In the genomic region with DNA sequence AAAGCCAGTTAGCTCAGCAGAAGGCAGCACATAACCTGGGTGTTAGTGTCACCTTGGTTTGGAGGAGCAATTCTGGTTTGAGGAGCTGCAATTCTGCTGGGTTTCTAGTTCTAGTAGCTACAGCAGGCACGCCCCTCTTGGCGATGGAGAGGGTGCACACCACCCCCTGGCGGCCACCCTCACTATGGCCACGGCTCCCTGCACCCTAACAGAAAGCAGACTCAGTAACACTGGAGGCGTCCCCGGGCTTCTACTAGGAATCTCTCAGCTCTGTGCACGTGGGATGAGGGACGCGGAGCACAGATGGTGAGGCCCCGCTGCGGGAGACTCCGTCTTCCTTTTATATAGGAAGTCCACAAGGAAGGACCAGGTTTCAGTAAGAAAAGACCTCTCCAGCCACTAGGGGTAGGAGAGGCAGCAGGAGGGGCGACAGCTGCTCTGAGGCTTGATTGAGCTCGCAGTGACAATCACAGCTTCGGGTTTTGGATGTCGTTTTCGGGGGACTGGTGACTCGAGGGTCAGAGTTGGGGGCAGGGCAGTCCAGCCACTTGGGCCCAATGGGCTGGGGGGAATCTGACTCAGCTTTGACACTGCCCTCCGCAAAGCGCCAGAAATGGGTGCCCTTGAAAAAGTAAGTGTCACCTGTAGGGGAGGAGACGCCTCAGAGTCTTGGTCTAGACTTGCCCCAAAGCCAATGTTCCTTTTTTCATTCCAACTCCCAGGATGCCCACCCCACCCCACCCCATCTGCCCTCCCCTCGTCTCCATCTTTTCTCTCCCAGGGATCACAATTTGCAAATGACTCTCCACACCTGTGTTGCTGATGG, we compare ENCODE assay signal across 8 mouse cellular contexts. TPM values are rescaled to one million over a fixed set of nuclear protein-coding genes. Genes with fewer than 3 reads are reported as not detected.
A peak's percentile ranks its signal among the peaks of the same experiment; 100 is the strongest.
DNase-seq lines count a peak whose midpoint lies in the region; ATAC-seq lines count a peak whose summit lies in the region.

No protein-coding gene starts in this region.

- peak overlapping the region; percentile 32 for H3K4me2 ChIP-seq in embryonic facial prominence, embryonic 11.5 days (ENCODE audit: low read depth, low read length)
- peak overlapping the region; percentile 33 for H3K4me2 ChIP-seq in limb, embryonic 11.5 days (ENCODE audit: low read depth, severe bottlenecking)
- H3K4me2 ChIP-seq in midbrain, embryonic 14.5 days (ENCODE audit: low read length): peak overlapping the region; percentile 39

- H3K27ac ChIP-seq in embryonic facial prominence, embryonic 11.5 days (replicated peaks; ENCODE audit: low read depth, low read length): no peak overlapping the region
- H3K27ac ChIP-seq in limb, embryonic 11.5 days (replicated peaks; ENCODE audit: low read depth, low read length): no peak overlapping the region
- no peak overlapping the region for H3K27ac ChIP-seq in midbrain, embryonic 14.5 days (replicated peaks; ENCODE audit: low read depth, low read length)

- H3K4me1 ChIP-seq in embryonic facial prominence, embryonic 11.5 days (ENCODE audit: control insufficient read depth, insufficient read depth, low read length): no peaks in the 10 kb centered on the region
- no peaks in the 10 kb centered on the region; the same call in 1 of the 2 replicates for H3K4me1 ChIP-seq in limb, embryonic 11.5 days (ENCODE audit: control insufficient read depth, insufficient read depth, low read length)
- H3K4me1 ChIP-seq in midbrain, embryonic 14.5 days (ENCODE audit: control insufficient read depth, insufficient read depth, low read length): no peaks in the 10 kb centered on the region

- H3K9me3 ChIP-seq in embryonic facial prominence, embryonic 11.5 days (replicated peaks; ENCODE audit: control insufficient read depth, low read length): no peaks in the 10 kb centered on the region
- no peaks in the 10 kb centered on the region for H3K9me3 ChIP-seq in limb, embryonic 11.5 days (ENCODE audit: control insufficient read depth, low read length)
- no peaks in the 10 kb centered on the region for H3K9me3 ChIP-seq in midbrain, embryonic 14.5 days (ENCODE audit: control insufficient read depth, low read length)

- no peak overlapping the region for H3K4me3 ChIP-seq in embryonic facial prominence, embryonic 11.5 days (ENCODE audit: low read depth, low read length)
- H3K4me3 ChIP-seq in limb, embryonic 11.5 days (ENCODE audit: low read depth, low read length): no peak overlapping the region
- no peak overlapping the region for H3K4me3 ChIP-seq in midbrain, embryonic 14.5 days (replicated peaks; ENCODE audit: low read depth, low read length)

- peak overlapping the region; percentile 39 for H3K9ac ChIP-seq in embryonic facial prominence, embryonic 11.5 days (replicated peaks; ENCODE audit: low read length)
- H3K9ac ChIP-seq in limb, embryonic 11.5 days (ENCODE audit: low read length): no peak overlapping the region
- H3K9ac ChIP-seq in midbrain, embryonic 14.5 days (replicated peaks; ENCODE audit: low read length): 0 out of 2 replicates have a peak overlapping the region, but pooled peaks have one; percentile 14

- peak; percentile 58 to 74 for DNase-seq in urinary bladder, adult 18-20 months (ENCODE audit: low spot score in 2 of 2)
- DNase-seq in urinary bladder, postnatal 10 days (ENCODE audit: low spot score): no peak
- peak; percentile 80 for DNase-seq in embryonic facial prominence, embryonic 11.5 days (ENCODE audit: low spot score)
- peak; percentile 71 to 88 for DNase-seq in heart, adult 18-20 months
- DNase-seq in kidney, adult 18-20 months: peak; percentile 76
- DNase-seq in limb, embryonic 11.5 days (ENCODE audit: low spot score): peak; percentile 86
- peak; percentile 70 for DNase-seq in midbrain, embryonic 14.5 days
- DNase-seq in spleen, adult 12 weeks (ENCODE audit: low spot score): peak; percentile 59

- 13% methylated on average over 22 of the region's 22 CpGs for WGBS in embryonic facial prominence, embryonic 11.5 days
- WGBS in limb, embryonic 11.5 days: 17% methylated on average over 22 of the region's 22 CpGs
- 19% methylated on average over 22 of the region's 22 CpGs for WGBS in midbrain, embryonic 14.5 days

- H3K27me3 ChIP-seq in embryonic facial prominence, embryonic 11.5 days (ENCODE audit: control insufficient read depth, insufficient read depth, low read length): no peaks in the 10 kb centered on the region
- H3K27me3 ChIP-seq in limb, embryonic 11.5 days (ENCODE audit: control insufficient read depth, insufficient read depth, low read length): no peaks in the 10 kb centered on the region
- no peaks in the 10 kb centered on the region for H3K27me3 ChIP-seq in midbrain, embryonic 14.5 days (ENCODE audit: control insufficient read depth, insufficient read depth, low read length)

- H3K36me3 ChIP-seq in embryonic facial prominence, embryonic 11.5 days (replicated peaks; ENCODE audit: control insufficient read depth, insufficient read depth, low read depth, low read length): no peaks in the 10 kb centered on the region
- no peaks in the 10 kb centered on the region for H3K36me3 ChIP-seq in limb, embryonic 11.5 days (ENCODE audit: control insufficient read depth, insufficient read depth, low read length)
- no peaks in the 10 kb centered on the region for H3K36me3 ChIP-seq in midbrain, embryonic 14.5 days (ENCODE audit: control insufficient read depth, insufficient read depth, low read length)

- ATAC-seq in embryonic facial prominence, embryonic 11.5 days (replicated peaks; ENCODE audit: insufficient number of reproducible peaks, low FRiP score, low TSS enrichment, low read depth): peak; percentile 80
- peak; percentile 83 for ATAC-seq in limb, embryonic 11.5 days (ENCODE audit: insufficient number of reproducible peaks, low FRiP score, low TSS enrichment, low read depth)
- peak; percentile 55; the same call in 1 of the 2 replicates for ATAC-seq in midbrain, embryonic 14.5 days (ENCODE audit: low FRiP score, low TSS enrichment)

RNA-seq across cellular contexts. Expression of a gene that starts 14.7 kb away (rescaled TPM):
- 0.17 and 0.46 TPM in 2 replicates for polyA plus RNA-seq in embryonic facial prominence, embryonic 11.5 days (2014; fragmentation: Nextera tagmentation; extraction: Ambion mirVana)
- under 1 TPM in 1 of 2 experiments, not detected in 1; 0.13 TPM for total RNA-seq in heart, adult 18-20 months (2021)
- 0.45 and 0.63 TPM in 2 replicates for polyA plus RNA-seq in limb, embryonic 11.5 days (2014; fragmentation: Nextera tagmentation; extraction: Ambion mirVana)
- 0.38 and 1.1 TPM in 2 replicates for polyA plus RNA-seq in midbrain, embryonic 14.5 days (2014; fragmentation: Nextera tagmentation; extraction: Ambion mirVana)

RNA-seq across cellular contexts. Expression of a gene that starts 29.8 kb away (rescaled TPM):
- 0.28 and 0.59 TPM in 2 replicates for polyA plus RNA-seq in embryonic facial prominence, embryonic 11.5 days (2014; fragmentation: Nextera tagmentation; extraction: Ambion mirVana)
- not detected for total RNA-seq in heart, adult 18-20 months (2021)
- polyA plus RNA-seq in limb, embryonic 11.5 days (2014; fragmentation: Nextera tagmentation; extraction: Ambion mirVana): 0.24 and 0.80 TPM in 2 replicates
- polyA plus RNA-seq in midbrain, embryonic 14.5 days (2014; fragmentation: Nextera tagmentation; extraction: Ambion mirVana): not detected in 2 replicates

RNA-seq across cellular contexts. Expression of a gene that starts 29.9 kb away (rescaled TPM):
- polyA plus RNA-seq in embryonic facial prominence, embryonic 11.5 days (2014; fragmentation: Nextera tagmentation; extraction: Ambion mirVana): 0.84 and 1.0 TPM in 2 replicates
- not detected for total RNA-seq in heart, adult 18-20 months (2021)
- polyA plus RNA-seq in limb, embryonic 11.5 days (2014; fragmentation: Nextera tagmentation; extraction: Ambion mirVana): 0.91 and 1.3 TPM in 2 replicates
- 0.26 TPM in 1 of 2 replicates, not detected in the other for polyA plus RNA-seq in midbrain, embryonic 14.5 days (2014; fragmentation: Nextera tagmentation; extraction: Ambion mirVana)

RNA-seq across cellular contexts. Expression of a gene that starts 31.1 kb away (rescaled TPM):
- 17.1 and 19.0 TPM in 2 replicates for polyA plus RNA-seq in embryonic facial prominence, embryonic 11.5 days (2014; fragmentation: Nextera tagmentation; extraction: Ambion mirVana)
- total RNA-seq in heart, adult 18-20 months (2021): 1 to 10 TPM; 2.2 to 3.1 TPM
- 20.5 and 22.7 TPM in 2 replicates for polyA plus RNA-seq in limb, embryonic 11.5 days (2014; fragmentation: Nextera tagmentation; extraction: Ambion mirVana)
- polyA plus RNA-seq in midbrain, embryonic 14.5 days (2014; fragmentation: Nextera tagmentation; extraction: Ambion mirVana): 24.8 and 31.4 TPM in 2 replicates

RNA-seq across cellular contexts. Expression of a gene that starts 43.0 kb away (rescaled TPM):
- polyA plus RNA-seq in embryonic facial prominence, embryonic 11.5 days (2014; fragmentation: Nextera tagmentation; extraction: Ambion mirVana): 47.9 and 50.5 TPM in 2 replicates
- 100 to 1,000 TPM; 191 to 199 TPM for total RNA-seq in heart, adult 18-20 months (2021)
- polyA plus RNA-seq in limb, embryonic 11.5 days (2014; fragmentation: Nextera tagmentation; extraction: Ambion mirVana): 45.5 and 53.0 TPM in 2 replicates
- polyA plus RNA-seq in midbrain, embryonic 14.5 days (2014; fragmentation: Nextera tagmentation; extraction: Ambion mirVana): 110 and 150 TPM in 2 replicates
